Mouse (Mus musculus) lung, postnatal 36 days (tissue): Measurements from ENCODE around the gene Sowahb.
"Not testable (repeated sequence)": the region's sequence is repeated elsewhere in the genome, so short reads cannot be mapped to it uniquely, and the experiment has no call there.

Source experiments
- DNase-seq: peaks from one replicate; pipeline ENCODE4 v3.0.0; 2022; ENCODE audit warnings: mixed read lengths

The Sowahb gene

GRCm38 (mm10) chr5:93042831-93043687 is 1.8 kb downstream of the Sowahb start:
- no peak for DNase-seq

- no peak for DNase-seq
Observed at GRCm38 (mm10) chr5:93042031-93042430, 2.8 kb downstream of the Sowahb start.

- DNase-seq: no peak
Observed at GRCm38 (mm10) chr5:93041276-93041675, 3.5 kb downstream of the Sowahb start.

- no peak for DNase-seq
Observed at GRCm38 (mm10) chr5:93040095-93040494, 4.7 kb downstream of the Sowahb start.

GRCm38 (mm10) chr5:93036254-93036653 is 8.6 kb downstream of the Sowahb start:
- no peak for DNase-seq

- DNase-seq: no peak
Observed at GRCm38 (mm10) chr5:93035285-93035684, 9.5 kb downstream of the Sowahb start.

- no peak for DNase-seq
Observed at GRCm38 (mm10) chr5:93033087-93033870, 11.5 kb downstream of the Sowahb start.

GRCm38 (mm10) chr5:93032621-93033020 is 12.2 kb downstream of the Sowahb start:
- DNase-seq: peak; percentile 41

- no peak for DNase-seq
Observed at GRCm38 (mm10) chr5:93030869-93031268, 14.0 kb downstream of the Sowahb start.

GRCm38 (mm10) chr5:93030411-93030810 is 14.4 kb downstream of the Sowahb start:
- no peak for DNase-seq

GRCm38 (mm10) chr5:93027120-93027675 is 17.6 kb downstream of the Sowahb start:
- peak; percentile 34 for DNase-seq

GRCm38 (mm10) chr5:93026437-93027119 is 18.2 kb downstream of the Sowahb start:
- DNase-seq: no peak

- peak; percentile 64 for DNase-seq
Observed at GRCm38 (mm10) chr5:93024754-93025280, 20.0 kb downstream of the Sowahb start.

- DNase-seq: no peak
Observed at GRCm38 (mm10) chr5:93022126-93022797, 22.6 kb downstream of the Sowahb start.

GRCm38 (mm10) chr5:93020024-93020666 is 24.7 kb downstream of the Sowahb start:
- DNase-seq: no peak

GRCm38 (mm10) chr5:93019207-93019606 is 25.6 kb downstream of the Sowahb start:
- not testable (repeated sequence) for DNase-seq

- no peak for DNase-seq
Observed at GRCm38 (mm10) chr5:93017678-93018077, 27.1 kb downstream of the Sowahb start.

GRCm38 (mm10) chr5:93008256-93008655 is 36.6 kb downstream of the Sowahb start:
- no peak for DNase-seq

GRCm38 (mm10) chr5:93005815-93006341 is 38.9 kb downstream of the Sowahb start:
- peak; percentile 42 for DNase-seq

- DNase-seq: peak; percentile 75
Observed at GRCm38 (mm10) chr5:93005229-93005814, 39.5 kb downstream of the Sowahb start.

- no peak for DNase-seq
Observed at GRCm38 (mm10) chr5:93002615-93003014, 42.2 kb downstream of the Sowahb start.
